Mouse (Mus musculus): ENCODE measurements around the gene Ap1s3.

Gene Ap1s3

DNA sequence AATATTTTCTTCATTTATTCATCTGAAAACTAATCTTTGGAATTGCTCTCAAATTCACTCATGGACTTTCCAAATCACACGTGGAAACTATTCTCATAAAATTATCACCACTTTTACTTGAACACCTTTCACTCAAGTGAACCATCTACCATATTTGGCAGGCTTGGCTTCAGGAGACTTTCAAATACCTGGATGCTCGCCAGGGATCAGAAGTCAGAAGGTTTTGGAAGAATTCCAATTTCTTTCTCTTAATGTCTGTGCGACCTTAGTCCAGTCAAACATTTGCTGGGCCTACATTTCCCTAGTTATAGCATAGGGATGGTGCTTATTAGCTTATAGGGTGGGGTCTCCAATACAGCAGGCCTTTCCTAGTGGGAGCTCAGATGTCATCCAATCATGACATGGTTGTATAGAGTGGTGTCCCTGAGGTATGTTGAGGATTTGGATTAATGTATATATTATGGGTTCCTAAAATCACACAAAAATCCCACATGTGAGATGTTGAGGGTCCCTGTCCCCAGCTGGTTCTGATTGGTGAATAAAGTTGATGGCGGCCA lies 79.0 kb downstream of the Ap1s3 start:
- DNase-seq (ENCODE audit: low spot score) = no peak

DNA sequence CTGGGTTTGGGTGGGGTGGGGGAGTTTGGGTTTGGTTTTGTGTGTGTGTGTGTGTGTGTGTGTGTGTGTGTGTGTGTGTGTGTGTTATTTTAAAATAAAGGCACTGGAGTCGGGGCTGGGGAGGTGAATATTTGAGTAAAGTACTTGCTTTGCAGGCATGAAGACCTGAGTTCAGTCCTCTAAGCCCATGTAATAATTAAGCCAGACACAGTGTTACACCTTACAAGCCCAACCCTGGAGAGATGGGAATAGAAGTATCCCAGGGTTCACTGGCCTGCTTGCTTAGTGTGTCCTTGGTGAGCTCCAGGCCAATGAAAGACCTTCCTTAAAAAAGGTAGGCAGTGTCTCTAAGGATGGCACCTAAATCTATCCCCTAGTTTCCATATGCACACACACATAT lies 80.7 kb downstream of the Ap1s3 start:
- DNase-seq (ENCODE audit: low spot score) = no peak

DNA sequence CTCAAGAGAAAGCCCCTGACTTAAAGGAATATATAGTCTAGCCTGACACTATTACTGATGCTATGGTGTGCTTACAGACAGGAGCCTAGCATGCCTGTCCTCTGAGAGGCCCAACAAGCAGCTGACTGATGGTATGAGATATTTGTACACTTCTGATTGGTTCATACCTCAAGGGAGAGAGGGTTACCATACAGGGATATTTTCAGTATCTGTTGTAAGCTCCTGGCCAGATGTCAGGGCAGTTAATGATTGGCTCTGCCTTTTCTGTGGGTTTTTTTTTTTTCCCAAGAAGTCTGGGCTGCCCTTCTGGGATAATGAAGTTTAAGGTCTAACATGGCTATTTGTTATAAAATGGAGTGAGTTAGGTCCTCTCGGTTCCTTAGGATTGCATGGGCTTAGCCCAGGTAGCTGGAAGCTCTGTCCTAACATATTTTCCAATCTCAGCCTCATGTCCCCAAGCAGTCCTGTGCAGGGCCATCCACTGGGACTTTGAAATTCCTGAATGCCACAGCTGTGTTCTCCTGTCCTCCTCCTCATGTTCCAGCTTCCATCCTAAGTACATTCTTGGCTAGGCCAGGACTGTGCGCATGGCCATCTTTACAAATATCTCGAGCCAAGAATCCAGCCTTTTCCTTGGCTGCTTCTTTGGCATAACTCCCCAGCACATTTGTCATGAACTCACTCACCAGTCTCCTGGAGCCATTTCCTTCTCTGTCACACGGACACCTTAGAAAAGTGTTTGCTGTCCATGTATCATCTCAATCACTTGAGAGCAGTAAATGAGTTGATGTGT lies 81.6 kb downstream of the Ap1s3 start:
- no peak for DNase-seq (ENCODE audit: low spot score)

DNA sequence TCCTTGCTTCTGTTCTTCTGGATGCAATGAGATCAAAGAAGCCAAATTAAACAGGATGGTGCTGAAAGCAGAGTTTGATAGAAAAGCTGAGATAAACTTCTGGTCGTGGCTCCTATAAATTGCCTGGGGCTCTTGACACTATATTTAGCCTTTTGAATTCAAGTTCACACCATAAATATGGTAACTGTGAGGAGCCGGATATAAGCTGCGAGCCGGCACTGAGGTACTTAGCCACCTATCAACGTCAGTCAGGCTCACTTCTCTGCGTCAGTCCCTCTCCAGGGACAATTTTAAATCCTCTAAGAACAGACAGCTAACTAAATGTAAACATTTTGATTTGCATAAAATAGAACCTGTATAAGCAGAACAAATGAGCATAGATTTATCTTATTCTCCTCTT lies 82.3 kb downstream of the Ap1s3 start:
- DNase-seq (ENCODE audit: low spot score) = no peak

DNA sequence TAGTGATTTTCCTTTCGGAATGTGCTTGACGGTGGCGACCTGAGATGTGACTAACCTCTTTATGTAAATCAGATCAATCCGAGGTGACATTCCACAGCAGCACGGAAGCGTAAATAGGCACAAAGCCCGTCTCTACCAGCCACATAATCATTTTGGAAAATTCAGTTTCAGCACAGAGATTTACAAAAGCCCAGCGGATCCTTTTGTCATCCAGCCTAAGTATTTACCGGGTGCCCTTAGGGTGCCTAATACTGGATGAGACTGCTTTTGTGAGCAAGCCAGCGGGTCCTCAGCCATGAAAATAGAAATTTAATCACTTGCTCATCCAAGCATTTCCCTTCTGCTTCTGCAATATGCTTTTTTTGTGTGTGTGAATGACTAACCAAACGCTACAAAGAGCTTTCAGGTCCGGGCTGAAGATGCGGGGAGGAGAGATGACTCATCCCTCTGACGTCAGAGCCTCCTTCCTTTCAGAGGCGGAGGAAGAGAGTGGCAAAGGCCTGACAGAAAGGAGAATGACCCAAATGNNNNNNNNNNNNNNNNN lies 90.6 kb downstream of the Ap1s3 start:
- peak; percentile 4 for DNase-seq (ENCODE audit: low spot score)

DNA sequence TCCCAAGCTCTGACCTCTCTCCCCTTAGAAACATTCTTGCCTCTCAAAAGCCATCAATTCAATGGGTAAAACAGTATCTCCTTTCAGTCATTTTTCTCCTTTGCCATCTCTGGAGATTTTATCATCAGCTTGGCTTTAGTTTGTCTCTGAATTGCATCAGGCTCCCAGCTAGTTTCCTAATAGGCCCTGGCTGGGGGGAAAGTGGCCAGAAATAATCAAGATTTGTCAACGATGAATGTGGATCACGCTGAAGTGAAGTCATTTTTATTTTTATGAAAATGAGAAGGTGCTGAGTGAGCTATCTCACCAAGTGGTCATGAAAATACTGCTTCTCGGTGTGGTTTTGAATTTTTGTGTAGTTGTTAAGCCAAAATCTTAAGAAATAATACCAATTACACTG lies 94.4 kb downstream of the Ap1s3 start:
- no peak for DNase-seq (ENCODE audit: low spot score)

DNA sequence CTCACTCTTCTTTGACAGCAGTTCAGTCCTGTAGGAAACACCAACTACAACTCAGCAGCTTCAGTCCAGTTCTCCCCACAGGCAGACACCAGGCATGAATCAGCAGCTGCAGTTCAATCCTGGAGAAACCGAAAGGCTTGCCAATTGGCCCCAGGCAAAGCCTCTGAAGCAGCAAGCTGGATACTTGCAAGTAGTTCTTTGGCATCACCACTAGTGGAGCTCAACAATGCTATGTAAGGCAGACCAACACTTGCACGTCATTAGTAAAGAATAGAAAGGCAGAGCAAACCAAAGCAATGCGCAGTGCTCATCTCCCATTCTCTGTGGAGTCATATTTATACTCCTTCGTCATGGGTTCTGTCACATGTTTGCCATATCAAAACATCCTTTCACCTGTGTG lies 99.9 kb downstream of the Ap1s3 start:
- DNase-seq (ENCODE audit: low spot score) = no peak

DNA sequence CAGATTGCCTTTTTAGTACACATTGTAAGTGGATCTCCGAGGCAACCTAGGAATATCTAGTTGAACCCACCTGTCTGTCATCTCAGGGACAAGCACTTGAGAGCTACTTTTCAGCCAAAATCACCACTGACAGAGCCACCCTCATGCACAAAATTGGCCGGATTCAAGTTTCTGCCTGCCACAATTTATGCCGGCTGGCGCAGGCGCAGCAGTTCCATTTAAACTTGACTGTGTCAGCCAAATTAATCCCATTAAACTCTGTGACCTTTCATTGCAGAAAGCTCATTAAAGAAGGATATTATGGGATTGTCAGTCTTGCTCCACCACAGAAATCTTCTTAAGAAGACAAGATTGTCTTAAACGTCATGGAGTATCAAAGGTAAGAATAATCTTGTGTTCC lies 100.6 kb downstream of the Ap1s3 start:
- no peak for DNase-seq (ENCODE audit: low spot score)

DNA sequence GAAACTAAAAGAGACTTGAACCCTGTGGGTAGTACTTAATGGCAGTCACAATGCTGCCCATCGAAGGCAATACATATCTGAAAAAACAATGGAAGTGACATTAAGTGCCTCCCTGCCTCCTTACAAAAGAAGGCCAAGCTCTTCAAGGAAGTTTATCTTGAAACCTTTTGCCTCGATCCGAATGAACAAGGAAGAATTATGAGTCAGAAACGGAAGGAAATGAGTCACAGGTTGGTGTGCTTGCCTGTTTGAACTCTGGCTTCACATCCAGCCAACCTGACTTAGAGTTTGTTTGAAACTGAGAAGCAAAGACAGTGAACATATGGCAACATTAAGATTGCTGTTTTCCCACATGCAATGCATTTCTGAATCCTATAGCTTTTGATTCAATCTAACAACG lies 110.6 kb downstream of the Ap1s3 start:
- no peak for DNase-seq (ENCODE audit: low spot score)
